Mouse (Mus musculus): ENCODE measurements around the gene Islr. TPM values are rescaled to one million over a fixed set of nuclear protein-coding genes. Genes with fewer than 3 reads are reported as not detected.
A peak's percentile ranks its signal among the peaks of the same experiment; 100 is the strongest.

Gene Islr
- polyA plus RNA-seq, 1 experiment, result 21.9 TPM

GRCm38 (mm10) chr9:58200270-58201090, 3.6 kb downstream of the Islr start:
- H3K27me3 ChIP-seq (ENCODE audit: control insufficient read depth, insufficient read depth, low read length), result peaks cover 37% of the 10 kb centered on the region
- H3K4me1 ChIP-seq (ENCODE audit: control insufficient read depth, insufficient read depth, insufficient read length), result peaks cover 22% of the 10 kb centered on the region

GRCm38 (mm10) chr9:58199381-58200269, 4.5 kb downstream of the Islr start:
- no peak overlapping the region for H3K27ac ChIP-seq (ENCODE audit: insufficient read depth, low read length)
- H3K36me3 ChIP-seq (ENCODE audit: control insufficient read depth, insufficient read depth, low read length), result no peaks in the 10 kb centered on the region
- no peak overlapping the region for H3K4me3 ChIP-seq (ENCODE audit: extremely low read depth, insufficient read depth, insufficient read length)
- H3K27me3 ChIP-seq (ENCODE audit: control insufficient read depth, insufficient read depth, low read length), result peaks cover 37% of the 10 kb centered on the region
- 4% methylated on average over 41 of the region's 41 CpGs for WGBS
- DNase-seq (ENCODE audit: low read depth in 1 of 2, low spot score in 2 of 2), result no peak
- TF ChIP-seq CTCF (IDR thresholded peaks at IDR 0.05; ENCODE audit: extremely low read depth, insufficient read depth, insufficient read length, insufficient replicate concordance) (no peak), POLR2A (IDR thresholded peaks at IDR 0.05; ENCODE audit: low read depth, low read length) (no peak)
- H3K4me1 ChIP-seq (ENCODE audit: control insufficient read depth, insufficient read depth, insufficient read length), result peaks cover 22% of the 10 kb centered on the region

More at GRCm38 (mm10) chr9:58200270-58201090, 3.6 kb downstream of the Islr start:
- DNase-seq (ENCODE audit: low read depth in 1 of 2, low spot score in 2 of 2), result no peak
- Histone ChIP-seq H3K4me3 (ENCODE audit: extremely low read depth, insufficient read depth, insufficient read length) (no peak overlapping the region), H3K36me3 (ENCODE audit: control insufficient read depth, insufficient read depth, low read length) (no peaks in the 10 kb centered on the region), H3K27ac (ENCODE audit: insufficient read depth, low read length) (no peak overlapping the region)
- 11% methylated on average over 11 of the region's 11 CpGs for WGBS
- TF ChIP-seq POLR2A (IDR thresholded peaks at IDR 0.05; ENCODE audit: low read depth, low read length), result no peak
- no peak for TF ChIP-seq CTCF (IDR thresholded peaks at IDR 0.05; ENCODE audit: extremely low read depth, insufficient read depth, insufficient read length, insufficient replicate concordance)

GRCm38 (mm10) chr9:58198801-58199371, 5.2 kb downstream of the Islr start:
- peaks cover 22% of the 10 kb centered on the region for H3K4me1 ChIP-seq (ENCODE audit: control insufficient read depth, insufficient read depth, insufficient read length)
- WGBS, result 3% methylated on average over 38 of the region's 38 CpGs

DNA sequence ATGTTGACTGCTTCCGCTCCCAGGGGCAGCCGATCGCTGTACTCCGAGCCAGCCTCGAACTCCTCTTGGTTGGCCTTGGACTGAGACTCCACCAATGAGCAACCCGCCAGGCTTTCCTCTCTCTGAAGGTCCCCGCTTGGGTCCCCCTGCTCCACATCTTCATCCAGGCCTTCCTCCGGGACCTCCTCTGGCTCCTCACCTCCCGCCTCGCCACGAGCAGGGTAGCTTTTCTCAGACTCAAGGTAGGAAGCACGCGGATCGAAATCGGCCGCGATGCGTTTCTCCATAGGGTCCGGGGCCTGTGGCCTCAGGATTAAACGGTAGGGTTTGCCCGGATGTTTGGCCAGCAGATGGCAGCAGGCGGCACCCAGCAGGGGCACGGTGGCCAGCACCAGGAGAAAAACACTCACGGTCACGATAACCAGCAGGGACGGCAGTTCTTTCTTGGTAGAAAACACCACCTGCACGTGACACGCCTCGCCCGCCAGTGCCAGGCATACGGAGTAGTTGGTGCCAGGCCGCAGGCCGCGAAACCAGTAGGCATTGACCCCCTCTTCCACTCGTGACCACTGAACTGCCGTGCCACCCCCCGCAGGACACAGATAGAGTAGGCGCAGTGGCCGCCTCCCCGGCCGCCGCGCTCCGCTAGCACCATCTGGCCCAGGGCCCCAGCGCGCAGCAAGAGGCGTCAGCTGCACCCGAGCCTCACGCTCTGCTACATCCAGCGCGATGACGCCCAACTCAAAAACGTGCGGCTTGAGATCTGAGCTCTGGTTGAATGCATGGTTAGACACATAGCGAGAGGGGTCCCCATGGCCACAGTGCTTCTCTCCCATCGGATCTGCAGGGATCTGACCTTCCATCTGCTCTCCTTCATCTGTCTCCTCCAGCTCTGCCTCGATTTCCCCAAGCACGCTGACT, 6.1 kb downstream of the Islr start:
- H3K4me3 ChIP-seq (ENCODE audit: extremely low read depth, insufficient read depth, insufficient read length), result no peak overlapping the region; the same call in 1 of the 2 replicates
- H3K36me3 ChIP-seq (ENCODE audit: control insufficient read depth, insufficient read depth, low read length), result no peaks in the 10 kb centered on the region
- 2% methylated on average over 57 of the region's 58 CpGs for WGBS
- peaks cover 32% of the 10 kb centered on the region for H3K27me3 ChIP-seq (ENCODE audit: control insufficient read depth, insufficient read depth, low read length)
- no peak overlapping the region for H3K27ac ChIP-seq (ENCODE audit: insufficient read depth, low read length)
- peaks cover 22% of the 10 kb centered on the region for H3K4me1 ChIP-seq (ENCODE audit: control insufficient read depth, insufficient read depth, insufficient read length)
- TF ChIP-seq CTCF (IDR thresholded peaks at IDR 0.05; ENCODE audit: extremely low read depth, insufficient read depth, insufficient read length, insufficient replicate concordance), result peak; percentile 63; the same call in 1 of the 2 replicates
- no peak for TF ChIP-seq POLR2A (IDR thresholded peaks at IDR 0.05; ENCODE audit: low read depth, low read length)
- peak; percentile 14 to 54 for DNase-seq (ENCODE audit: low read depth in 1 of 2, low spot score in 2 of 2)

More at GRCm38 (mm10) chr9:58198801-58199371, 5.2 kb downstream of the Islr start:
- no peak for DNase-seq (ENCODE audit: low read depth in 1 of 2, low spot score in 2 of 2)
- peaks cover 37% of the 10 kb centered on the region for H3K27me3 ChIP-seq (ENCODE audit: control insufficient read depth, insufficient read depth, low read length)
- TF ChIP-seq POLR2A (IDR thresholded peaks at IDR 0.05; ENCODE audit: low read depth, low read length), result no peak
- no peak overlapping the region for H3K4me3 ChIP-seq (ENCODE audit: extremely low read depth, insufficient read depth, insufficient read length)
- H3K36me3 ChIP-seq (ENCODE audit: control insufficient read depth, insufficient read depth, low read length), result no peaks in the 10 kb centered on the region
- no peak overlapping the region for H3K27ac ChIP-seq (ENCODE audit: insufficient read depth, low read length)

DNA sequence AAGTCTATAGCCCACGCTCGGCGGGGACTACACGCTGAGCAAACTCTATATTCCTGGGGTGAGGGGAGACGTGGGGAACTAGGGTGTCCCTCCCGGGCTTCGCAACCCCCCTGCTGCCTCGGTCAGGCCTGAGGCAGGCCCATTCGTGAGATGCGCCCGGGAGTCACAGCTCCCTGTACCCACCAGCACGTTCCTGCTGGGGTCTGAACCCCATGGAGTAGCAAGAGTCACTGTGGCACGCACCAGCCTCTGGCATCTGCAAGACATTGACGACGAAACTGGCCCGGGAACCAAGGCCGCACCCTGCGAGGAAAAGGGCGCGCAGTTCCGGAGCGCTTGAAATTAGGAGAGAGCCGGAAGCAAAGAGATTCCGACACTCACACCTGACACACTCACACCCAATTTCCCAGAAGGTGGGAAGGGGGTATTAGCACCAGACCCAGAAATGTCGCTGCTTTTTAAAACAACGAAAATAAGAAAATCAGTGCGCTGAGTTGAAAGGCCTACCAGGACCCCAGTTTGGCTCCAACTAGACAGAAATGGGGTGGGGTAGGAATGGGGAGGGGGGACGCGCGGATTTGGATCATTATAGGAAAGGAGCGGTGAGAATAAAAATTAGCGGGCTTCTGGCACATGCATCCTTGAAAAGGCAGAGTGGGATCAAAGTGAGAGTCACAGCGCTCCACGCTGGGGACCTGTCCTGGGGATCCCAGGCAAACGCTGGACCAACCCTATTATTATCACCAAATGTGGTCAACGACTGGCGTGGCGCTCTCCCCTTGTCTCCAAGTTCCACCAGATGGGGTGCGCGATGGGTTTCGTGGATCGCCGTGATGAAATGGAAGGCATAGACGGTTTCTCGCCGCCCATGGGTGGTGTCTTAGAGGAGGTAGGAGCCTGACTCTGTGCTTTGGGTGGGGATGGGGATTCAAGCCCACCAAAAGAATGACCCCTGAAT, 7.2 kb downstream of the Islr start:
- DNase-seq (ENCODE audit: low read depth in 1 of 2, low spot score in 2 of 2), result no peak
- peaks cover 25% of the 10 kb centered on the region for H3K27me3 ChIP-seq (ENCODE audit: control insufficient read depth, insufficient read depth, low read length)
- 10% methylated on average over 46 of the region's 46 CpGs for WGBS

More for the DNA sequence above, 7.2 kb downstream of the Islr start:
- H3K4me3 ChIP-seq (ENCODE audit: extremely low read depth, insufficient read depth, insufficient read length), result no peak overlapping the region
- peaks cover 22% of the 10 kb centered on the region for H3K4me1 ChIP-seq (ENCODE audit: control insufficient read depth, insufficient read depth, insufficient read length)
- no peak for TF ChIP-seq CTCF (IDR thresholded peaks at IDR 0.05; ENCODE audit: extremely low read depth, insufficient read depth, insufficient read length, insufficient replicate concordance)
- no peak for TF ChIP-seq POLR2A (IDR thresholded peaks at IDR 0.05; ENCODE audit: low read depth, low read length)
- H3K27ac ChIP-seq (ENCODE audit: insufficient read depth, low read length), result no peak overlapping the region
- H3K36me3 ChIP-seq (ENCODE audit: control insufficient read depth, insufficient read depth, low read length), result no peaks in the 10 kb centered on the region
